Mouse (Mus musculus): ENCODE measurements at regions not wholly inside any gene's neighbourhood (a gene's known extent, or its start where the extent isn't known, plus 50 kb on each side); places are given as distances from the start of the nearest gene placed in this dataset.
A peak's percentile ranks its signal among the peaks of the same experiment; 100 is the strongest.

GRCm38 (mm10) chr6:31307899-31308298 is 90.6 kb upstream of the Mkln1 start:
- no peak overlapping the region for H3K9ac ChIP-seq
- H3K27ac ChIP-seq (replicated peaks), result no peak overlapping the region
- H3K4me2 ChIP-seq, result no peak overlapping the region
- 11% methylated on average over 4 of the region's 4 CpGs for WGBS (ENCODE audit: insufficient replicate concordance)
- no peaks in the 10 kb centered on the region for H3K27me3 ChIP-seq
- no peak for ATAC-seq (ENCODE audit: insufficient read depth)
- no peak overlapping the region for H3K4me3 ChIP-seq (replicated peaks)
- no peaks in the 10 kb centered on the region for H3K9me3 ChIP-seq (replicated peaks)
- no peaks in the 10 kb centered on the region for H3K36me3 ChIP-seq (replicated peaks)
- no peaks in the 10 kb centered on the region for H3K4me1 ChIP-seq (replicated peaks)

- Histone ChIP-seq H3K9ac (no peak overlapping the region), H3K9me3 (replicated peaks) (no peaks in the 10 kb centered on the region), H3K4me3 (replicated peaks) (no peak overlapping the region), H3K27me3 (no peaks in the 10 kb centered on the region), H3K36me3 (replicated peaks) (no peaks in the 10 kb centered on the region), H3K4me2 (no peak overlapping the region), H3K27ac (replicated peaks) (no peak overlapping the region), H3K4me1 (replicated peaks) (no peaks in the 10 kb centered on the region)
- ATAC-seq (ENCODE audit: insufficient read depth), result no peak
- 55% methylated on average over 5 of the region's 5 CpGs for WGBS (ENCODE audit: insufficient replicate concordance)
These were observed 87.9 kb upstream of the Mkln1 start for GRCm38 (mm10) chr6:31310660-31311059.

DNA sequence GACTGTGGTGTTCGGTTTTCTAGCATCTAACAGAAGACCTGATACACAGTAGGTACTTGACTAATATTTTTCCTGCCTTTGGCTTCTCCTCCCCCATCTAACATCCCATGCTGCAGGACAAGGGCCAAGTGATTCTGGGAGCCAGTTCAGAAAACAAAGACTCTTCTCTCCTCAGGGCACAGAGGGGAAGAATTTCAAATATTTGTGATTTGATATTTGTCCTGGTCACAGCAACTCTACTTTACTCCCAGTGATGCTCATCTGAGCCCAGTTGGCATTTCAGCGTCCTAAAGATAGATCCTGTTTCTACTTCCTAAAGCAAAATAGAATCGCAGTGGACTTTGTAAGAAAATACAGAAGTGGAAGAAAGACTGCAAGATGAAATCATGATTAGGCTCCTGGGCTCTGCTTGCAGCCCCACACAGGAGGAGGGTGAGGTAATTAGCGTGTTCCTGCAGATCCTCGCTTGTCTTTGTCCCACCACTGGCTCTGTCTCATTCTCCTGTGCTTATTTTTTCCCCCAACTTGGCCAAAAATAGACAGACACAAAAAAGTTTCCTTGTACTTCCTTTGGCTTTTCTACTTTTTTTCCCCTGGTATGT is 84.6 kb upstream of the Mkln1 start:
- Histone ChIP-seq H3K4me3 (replicated peaks) (no peak overlapping the region), H3K4me2 (no peak overlapping the region), H3K36me3 (replicated peaks) (no peaks in the 10 kb centered on the region), H3K27me3 (peaks cover 11% of the 10 kb centered on the region), H3K27ac (replicated peaks) (no peak overlapping the region), H3K4me1 (replicated peaks) (no peaks in the 10 kb centered on the region), H3K9me3 (replicated peaks) (no peaks in the 10 kb centered on the region), H3K9ac (no peak overlapping the region)
- WGBS (ENCODE audit: insufficient replicate concordance), result 26% methylated on average over 5 of the region's 5 CpGs
- ATAC-seq (ENCODE audit: insufficient read depth), result no peak

GRCm38 (mm10) chr6:31317741-31318225 is 80.8 kb upstream of the Mkln1 start:
- no peak for ATAC-seq (ENCODE audit: insufficient read depth)
- H3K9ac ChIP-seq, result no peak overlapping the region

DNA sequence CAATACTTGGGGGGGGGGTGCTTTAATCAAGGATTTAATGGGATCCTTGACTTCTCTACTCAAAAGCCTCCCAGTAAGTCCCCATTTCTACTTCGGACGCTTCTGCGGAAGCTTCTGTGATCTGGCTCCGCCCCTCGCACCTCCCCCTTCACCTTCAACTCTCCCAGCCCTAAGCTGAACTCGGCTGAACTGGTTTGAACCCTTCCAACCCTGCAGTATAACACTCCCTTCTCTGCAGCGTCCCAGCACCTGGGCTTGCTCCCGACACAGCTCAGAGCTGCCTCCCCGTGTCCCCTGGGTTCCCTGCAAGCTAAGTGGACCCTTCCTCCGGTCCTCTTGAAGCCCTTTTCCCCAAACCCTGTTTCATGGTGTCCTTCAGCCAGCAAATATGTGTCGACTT is 80.0 kb upstream of the Mkln1 start:
- 2% methylated on average over 11 of the region's 11 CpGs for WGBS (ENCODE audit: insufficient replicate concordance)
- H3K9me3 ChIP-seq (replicated peaks), result no peaks in the 10 kb centered on the region
- no peaks in the 10 kb centered on the region for H3K36me3 ChIP-seq (replicated peaks)
- peak overlapping the region; percentile 41 for H3K4me3 ChIP-seq (replicated peaks)
- H3K4me1 ChIP-seq (replicated peaks), result no peaks in the 10 kb centered on the region
- H3K9ac ChIP-seq, result no peak overlapping the region
- H3K27me3 ChIP-seq, result peaks cover 11% of the 10 kb centered on the region
- peak; percentile 60; the same call in 1 of the 2 replicates for ATAC-seq (ENCODE audit: insufficient read depth)
- 0 out of 2 replicates have a peak overlapping the region, but pooled peaks have one; percentile 75 for H3K27ac ChIP-seq (replicated peaks)
- H3K4me2 ChIP-seq, result peak overlapping the region; percentile 60

More at GRCm38 (mm10) chr6:31317741-31318225, 80.8 kb upstream of the Mkln1 start:
- peak overlapping the region; percentile 60 for H3K4me2 ChIP-seq
- 9% methylated on average over 12 of the region's 12 CpGs for WGBS (ENCODE audit: insufficient replicate concordance)
- peaks cover 11% of the 10 kb centered on the region for H3K27me3 ChIP-seq
- no peaks in the 10 kb centered on the region for H3K9me3 ChIP-seq (replicated peaks)
- no peaks in the 10 kb centered on the region for H3K36me3 ChIP-seq (replicated peaks)
- H3K4me3 ChIP-seq (replicated peaks), result peak overlapping the region; percentile 41
- H3K4me1 ChIP-seq (replicated peaks), result no peaks in the 10 kb centered on the region
- H3K27ac ChIP-seq (replicated peaks), result peak overlapping the region; percentile 75

DNA sequence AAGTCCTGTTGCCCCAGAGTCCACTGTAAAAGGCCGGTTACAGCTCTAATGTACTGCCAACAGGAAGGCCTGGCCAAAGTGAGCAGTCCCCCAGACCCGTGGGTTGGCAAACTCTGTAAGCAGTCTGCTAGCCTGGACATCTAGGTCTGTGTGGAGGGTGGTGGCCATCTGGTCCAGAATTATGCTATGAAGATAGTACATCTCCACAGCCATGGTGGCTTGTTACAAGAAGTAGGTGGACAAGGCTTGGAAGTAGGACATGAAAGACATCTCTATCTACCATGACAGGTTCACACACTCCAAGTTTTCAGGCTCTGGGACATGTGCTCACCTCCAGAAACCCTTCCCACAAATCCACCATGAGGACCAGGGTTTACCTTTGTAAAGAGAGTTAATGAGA is 79.1 kb upstream of the Mkln1 start:
- Histone ChIP-seq H3K9ac (no peak overlapping the region), H3K4me2 (no peak overlapping the region), H3K36me3 (replicated peaks) (no peaks in the 10 kb centered on the region), H3K27me3 (peaks cover 11% of the 10 kb centered on the region), H3K4me1 (replicated peaks) (no peaks in the 10 kb centered on the region), H3K4me3 (replicated peaks) (no peak overlapping the region), H3K9me3 (replicated peaks) (no peaks in the 10 kb centered on the region), H3K27ac (replicated peaks) (no peak overlapping the region)
- no peak for ATAC-seq (ENCODE audit: insufficient read depth)
- 53% methylated on average over 2 of the region's 2 CpGs for WGBS (ENCODE audit: insufficient replicate concordance)

DNA sequence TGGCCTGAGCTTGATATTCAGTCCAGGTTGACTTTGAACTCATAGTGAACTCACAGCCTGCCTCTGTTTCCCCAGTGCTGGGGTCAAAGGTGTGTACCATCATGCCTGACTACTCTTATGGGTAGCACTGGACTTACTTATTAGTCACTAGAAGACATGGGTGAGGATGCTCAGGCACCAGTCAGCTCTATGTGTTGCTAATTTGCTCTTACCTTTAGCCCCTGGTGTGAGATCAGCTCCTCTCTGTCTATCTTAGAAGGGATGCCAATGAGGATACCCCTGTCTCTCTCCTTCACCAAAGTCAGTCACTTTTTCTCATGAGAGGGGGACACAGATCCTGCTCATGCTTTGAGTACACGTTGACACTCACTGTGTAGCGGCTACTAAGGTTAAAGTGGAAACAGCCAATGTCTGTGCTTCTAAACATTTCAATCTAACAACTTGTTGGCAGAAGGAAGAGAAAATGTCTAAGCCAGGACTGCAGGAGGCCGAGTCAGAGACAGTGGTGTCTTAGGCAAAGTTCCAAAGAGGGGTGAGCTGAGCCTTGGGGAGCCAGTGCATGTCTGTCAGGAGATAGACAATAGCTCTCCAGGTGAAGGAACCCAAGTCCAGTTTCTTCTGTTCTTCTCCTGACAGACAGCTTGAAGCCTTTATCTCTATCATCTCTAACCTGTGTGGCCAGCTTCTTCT is 78.2 kb upstream of the Mkln1 start:
- Histone ChIP-seq H3K4me1 (replicated peaks) (no peaks in the 10 kb centered on the region), H3K9ac (no peak overlapping the region), H3K9me3 (replicated peaks) (no peaks in the 10 kb centered on the region), H3K27me3 (peaks cover 11% of the 10 kb centered on the region), H3K36me3 (replicated peaks) (no peaks in the 10 kb centered on the region), H3K4me2 (no peak overlapping the region), H3K4me3 (replicated peaks) (no peak overlapping the region), H3K27ac (replicated peaks) (no peak overlapping the region)
- WGBS (ENCODE audit: insufficient replicate concordance), result 54% methylated on average over 3 of the region's 3 CpGs
- no peak for ATAC-seq (ENCODE audit: insufficient read depth)

DNA sequence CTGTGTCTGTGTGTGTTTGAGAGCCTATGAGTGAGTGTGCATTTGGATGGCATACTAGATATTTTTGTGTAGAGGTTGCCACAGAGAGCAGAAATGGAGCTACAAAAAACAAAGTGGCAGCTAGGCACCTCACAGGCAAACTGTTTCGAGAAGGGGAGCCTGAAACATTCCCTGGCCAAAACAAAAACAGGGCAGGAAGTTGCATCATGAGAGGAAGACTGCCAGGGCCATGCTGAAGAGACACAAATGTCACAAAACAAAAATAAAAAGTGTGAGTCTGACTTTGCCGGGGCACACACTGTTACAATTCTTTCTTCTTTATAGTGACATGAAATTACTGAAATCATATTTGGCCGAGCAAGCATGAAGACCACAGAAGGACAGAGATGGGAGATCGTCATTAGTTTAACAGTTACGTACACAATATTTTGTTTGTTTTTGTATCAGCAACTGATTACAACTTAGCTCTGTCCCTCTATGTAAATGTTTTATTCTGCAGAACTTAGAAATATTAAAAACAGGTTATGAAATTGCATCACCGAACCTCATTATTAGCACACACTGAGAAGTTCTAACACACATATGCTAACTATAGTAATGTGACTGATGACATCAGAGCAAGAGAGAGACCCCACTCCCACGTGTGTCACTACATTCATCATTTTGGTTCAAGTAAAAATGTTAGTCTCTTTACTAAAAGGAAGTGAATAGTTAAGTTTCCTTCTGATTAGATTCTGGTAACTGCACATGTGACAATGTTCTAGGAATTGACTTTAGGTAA is 77.3 kb upstream of the Mkln1 start:
- peaks cover 11% of the 10 kb centered on the region for H3K27me3 ChIP-seq
- no peak overlapping the region for H3K27ac ChIP-seq (replicated peaks)
- no peaks in the 10 kb centered on the region for H3K4me1 ChIP-seq (replicated peaks)
- no peak overlapping the region for H3K4me2 ChIP-seq
- H3K36me3 ChIP-seq (replicated peaks), result no peaks in the 10 kb centered on the region
- no peak overlapping the region for H3K4me3 ChIP-seq (replicated peaks)
- ATAC-seq (ENCODE audit: insufficient read depth), result no peak
- H3K9ac ChIP-seq, result no peak overlapping the region
- WGBS (ENCODE audit: insufficient replicate concordance), result 45% methylated on average over 7 of the region's 7 CpGs
- no peaks in the 10 kb centered on the region for H3K9me3 ChIP-seq (replicated peaks)

GRCm38 (mm10) chr6:31321902-31322301 is 76.6 kb upstream of the Mkln1 start:
- peak overlapping the region; percentile 26; the same call in 1 of the 2 replicates for H3K4me2 ChIP-seq
- H3K4me1 ChIP-seq (replicated peaks), result no peaks in the 10 kb centered on the region
- peak; percentile 45; the same call in 1 of the 2 replicates for ATAC-seq (ENCODE audit: insufficient read depth)
- no peak overlapping the region for H3K9ac ChIP-seq
- H3K9me3 ChIP-seq (replicated peaks), result no peaks in the 10 kb centered on the region
- H3K27me3 ChIP-seq, result peaks cover 11% of the 10 kb centered on the region
- H3K4me3 ChIP-seq (replicated peaks), result no peak overlapping the region
- WGBS (ENCODE audit: insufficient replicate concordance), result 53% methylated on average over 10 of the region's 10 CpGs
- no peaks in the 10 kb centered on the region for H3K36me3 ChIP-seq (replicated peaks)
- 0 out of 2 replicates have a peak overlapping the region, but pooled peaks have one; percentile 20 for H3K27ac ChIP-seq (replicated peaks)

DNA sequence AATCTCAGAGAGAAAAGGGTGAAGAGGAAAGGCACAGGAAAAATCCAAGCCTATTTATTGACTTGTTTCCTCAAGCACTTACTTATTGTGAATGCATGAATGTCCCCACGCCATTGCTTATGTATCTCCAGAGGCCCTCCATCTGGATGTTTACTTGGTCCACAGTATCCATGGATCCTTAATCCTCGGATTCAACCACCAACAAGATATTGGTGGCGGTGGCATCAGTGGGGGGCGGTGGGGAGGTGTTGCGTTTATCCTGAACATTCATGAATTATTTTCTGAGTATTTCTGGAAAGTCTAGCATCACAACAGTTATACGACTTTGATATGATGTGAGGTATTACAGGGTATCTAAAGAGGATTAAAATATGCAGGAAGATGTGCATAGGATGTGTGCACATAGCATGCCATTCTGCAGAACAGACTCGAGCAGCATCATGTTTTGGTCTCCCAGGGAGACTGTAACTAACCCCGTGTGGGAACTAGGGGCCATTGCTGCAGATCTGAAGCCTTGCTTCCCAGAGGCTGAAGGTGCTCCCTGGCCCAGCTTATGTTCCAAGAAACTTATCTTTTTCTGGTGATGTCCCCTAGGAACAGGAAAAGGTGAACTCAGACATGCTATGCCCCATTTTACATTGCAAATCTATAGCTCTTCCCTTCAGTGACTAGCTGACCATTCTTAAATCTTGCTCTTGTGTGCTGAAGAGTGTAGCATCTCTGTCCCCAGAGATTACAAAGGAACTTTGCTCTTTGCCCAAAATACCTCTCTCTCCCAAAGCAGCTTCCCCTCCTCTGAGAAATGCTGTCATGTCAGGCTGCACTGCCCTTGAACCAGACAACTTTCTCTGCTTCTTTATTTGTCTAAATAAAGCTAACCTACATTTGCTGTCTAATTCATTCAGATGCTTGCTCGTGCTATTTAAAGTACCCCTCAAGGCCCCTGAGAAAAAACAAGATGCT is 75.0 kb upstream of the Mkln1 start:
- Histone ChIP-seq H3K36me3 (replicated peaks) (no peaks in the 10 kb centered on the region), H3K9ac (no peak overlapping the region), H3K27ac (replicated peaks) (no peak overlapping the region), H3K4me2 (no peak overlapping the region), H3K9me3 (replicated peaks) (no peaks in the 10 kb centered on the region), H3K4me3 (replicated peaks) (no peak overlapping the region), H3K27me3 (peaks cover under 1% of the 10 kb centered on the region; the same call in 1 of the 2 replicates), H3K4me1 (replicated peaks) (no peaks in the 10 kb centered on the region)
- WGBS (ENCODE audit: insufficient replicate concordance), result 54% methylated on average over 9 of the region's 9 CpGs
- ATAC-seq (ENCODE audit: insufficient read depth), result no peak

Data from liver, embryonic 15.5 days (tissue).